Mouse (Mus musculus) embryonic facial prominence, embryonic 11.5 days (tissue): ENCODE data around the gene Gm28048. TPM values are rescaled to one million over a fixed set of nuclear protein-coding genes. Genes with fewer than 3 reads are reported as not detected.

Experiments used
- ATAC-seq: fragments of 200-750 bp; cut with Nextera tagmentation; replicated peaks from 2 replicates; pipeline ENCODE4 v1.8.0; 2017; ENCODE audit warnings: low read depth; ENCODE audit not compliant: insufficient number of reproducible peaks, low FRiP score, low TSS enrichment
- DNase-seq: peaks from one replicate; pipeline ENCODE4 v3.0.0-alpha.2; 2015; ENCODE audit warnings: low spot score
- H3K27ac ChIP-seq: fragments of 300-500 bp; sonication (generic); replicated peaks from 2 replicates; pipeline ENCODE4 v1.5.1; 2014; ENCODE audit warnings: mild to moderate bottlenecking, low read depth, low read length, control low read depth
- H3K27me3 ChIP-seq: fragments of 300-500 bp; sonication (generic); 2 replicates; pipeline ENCODE4 v1.6.1; 2014; ENCODE audit warnings: mild to moderate bottlenecking, low read length, moderate library complexity, mixed read lengths; ENCODE audit not compliant: control insufficient read depth, insufficient read depth
- H3K36me3 ChIP-seq: fragments of 300-500 bp; sonication (generic); replicated peaks from 2 replicates; pipeline ENCODE4 v1.6.1; 2014; ENCODE audit warnings: low read depth, mild to moderate bottlenecking, low read length, moderate library complexity, mixed read lengths; ENCODE audit not compliant: control insufficient read depth, insufficient read depth
- H3K4me1 ChIP-seq: fragments of 300-500 bp; sonication (generic); 2 replicates; pipeline ENCODE4 v1.6.1; 2014; ENCODE audit warnings: low read length, mixed read lengths; ENCODE audit not compliant: control insufficient read depth, insufficient read depth
- H3K4me2 ChIP-seq: fragments of 300-500 bp; sonication (generic); 2 replicates; pipeline ENCODE4 v1.6.1; 2014; ENCODE audit warnings: low read depth, mild to moderate bottlenecking, control low read depth, low read length, moderate library complexity
- H3K4me3 ChIP-seq: fragments of 300-500 bp; sonication (generic); 2 replicates; pipeline ENCODE4 v1.5.1; 2014; ENCODE audit warnings: low read depth, low read length, control low read depth
- H3K9ac ChIP-seq: fragments of 300-500 bp; sonication (generic); replicated peaks from 2 replicates; pipeline ENCODE4 v1.6.1; 2014; ENCODE audit warnings: mild to moderate bottlenecking, control low read depth, low read length
- H3K9me3 ChIP-seq: fragments of 300-500 bp; sonication (generic); replicated peaks from 2 replicates; pipeline ENCODE4 v1.6.1; 2016; ENCODE audit warnings: mild to moderate bottlenecking, low read length, inconsistent platforms, mixed read lengths; ENCODE audit not compliant: control insufficient read depth
- WGBS: fragments of 180-500 bp; shearing (Covaris S2); extraction: QIAGEN DNeasy Blood & Tissue Kit; methylation state at CpG from one replicate; pipeline ENCODE4 v1.1.7; 2014; 5-methylcytosine and 5-hydroxymethylcytosine counted together
- polyA plus RNA-seq: library from polyadenylated mRNA; unstranded; fragments of >200 nt; fragmentation: Nextera tagmentation; extraction: Ambion mirVana; gene quantifications from 2 replicates; pipeline ENCODE4 v1.2.1, GENCODE M21; 2014

The Gm28048 gene
- polyA plus RNA-seq, 1 experiment from 2014 or later: 9.5 TPM

GRCm38 (mm10) chr11:22911831-22912230 lies 70.1 kb downstream of the Gm28048 start:
- ATAC-seq: no peak
- H3K9me3 ChIP-seq: no peaks in the 10 kb centered on the region
- no peak overlapping the region for H3K9ac ChIP-seq
- no peak overlapping the region for H3K4me3 ChIP-seq
- H3K27me3 ChIP-seq: no peaks in the 10 kb centered on the region
- H3K27ac ChIP-seq: no peak overlapping the region
- no peaks in the 10 kb centered on the region for H3K4me1 ChIP-seq
- no peak for DNase-seq
- H3K36me3 ChIP-seq: no peaks in the 10 kb centered on the region
- no peak overlapping the region for H3K4me2 ChIP-seq
- WGBS: 94% methylated on average over 7 of the region's 7 CpGs

- H3K27me3 ChIP-seq: no peaks in the 10 kb centered on the region
- no peaks in the 10 kb centered on the region for H3K9me3 ChIP-seq
- H3K27ac ChIP-seq: no peak overlapping the region
- no peaks in the 10 kb centered on the region for H3K36me3 ChIP-seq
- no peak overlapping the region for H3K4me3 ChIP-seq
- H3K4me1 ChIP-seq: no peaks in the 10 kb centered on the region
- no peak overlapping the region for H3K9ac ChIP-seq
- DNase-seq (no peak), ATAC-seq (no peak)
- no peak overlapping the region for H3K4me2 ChIP-seq
Measured at GRCm38 (mm10) chr11:22906453-22906865, 75.4 kb downstream of the Gm28048 start.

- Histone ChIP-seq H3K9ac (no peak overlapping the region), H3K4me3 (no peak overlapping the region), H3K36me3 (no peaks in the 10 kb centered on the region; the same call in 1 of the 2 replicates), H3K4me2 (no peak overlapping the region), H3K27me3 (no peaks in the 10 kb centered on the region), H3K27ac (no peak overlapping the region), H3K4me1 (no peaks in the 10 kb centered on the region), H3K9me3 (no peaks in the 10 kb centered on the region)
- DNase-seq (no peak), ATAC-seq (no peak)
- 83% methylated on average over 2 of the region's 2 CpGs for WGBS
Measured at GRCm38 (mm10) chr11:22902923-22903322, 79.0 kb downstream of the Gm28048 start.

- no peak for ATAC-seq
Measured at GRCm38 (mm10) chr11:22900041-22900440, 81.8 kb downstream of the Gm28048 start.

GRCm38 (mm10) chr11:22897642-22898041 lies 84.2 kb downstream of the Gm28048 start:
- no peak for ATAC-seq
- Histone ChIP-seq H3K36me3 (no peaks in the 10 kb centered on the region; the same call in 1 of the 2 replicates), H3K27ac (no peak overlapping the region), H3K9me3 (no peaks in the 10 kb centered on the region), H3K4me1 (no peaks in the 10 kb centered on the region), H3K4me2 (no peak overlapping the region), H3K4me3 (no peak overlapping the region), H3K27me3 (no peaks in the 10 kb centered on the region), H3K9ac (no peak overlapping the region)
- 89% methylated on average over 4 of the region's 4 CpGs for WGBS
- DNase-seq: no peak

More at GRCm38 (mm10) chr11:22900041-22900440, 81.8 kb downstream of the Gm28048 start:
- no peak for DNase-seq
- Histone ChIP-seq H3K9me3 (no peaks in the 10 kb centered on the region), H3K9ac (no peak overlapping the region), H3K36me3 (no peaks in the 10 kb centered on the region; the same call in 1 of the 2 replicates), H3K4me2 (no peak overlapping the region), H3K27me3 (no peaks in the 10 kb centered on the region), H3K4me1 (no peaks in the 10 kb centered on the region), H3K27ac (no peak overlapping the region), H3K4me3 (no peak overlapping the region)
- WGBS: 85% methylated on average over 3 of the region's 3 CpGs

- no peaks in the 10 kb centered on the region for H3K4me1 ChIP-seq
- no peak overlapping the region for H3K4me3 ChIP-seq
- 90% methylated on average over 4 of the region's 4 CpGs for WGBS
- DNase-seq (no peak), ATAC-seq (no peak)
- H3K36me3 ChIP-seq: no peaks in the 10 kb centered on the region; the same call in 1 of the 2 replicates
- H3K4me2 ChIP-seq: no peak overlapping the region
- no peak overlapping the region for H3K9ac ChIP-seq
- H3K27ac ChIP-seq: no peak overlapping the region
- H3K27me3 ChIP-seq: no peaks in the 10 kb centered on the region
- H3K9me3 ChIP-seq: no peaks in the 10 kb centered on the region
Measured at GRCm38 (mm10) chr11:22897127-22897526, 84.8 kb downstream of the Gm28048 start.

GRCm38 (mm10) chr11:22893075-22893474 lies 88.8 kb downstream of the Gm28048 start:
- Histone ChIP-seq H3K4me2 (no peak overlapping the region), H3K9me3 (no peaks in the 10 kb centered on the region), H3K9ac (no peak overlapping the region), H3K4me1 (no peaks in the 10 kb centered on the region), H3K27me3 (no peaks in the 10 kb centered on the region), H3K27ac (no peak overlapping the region), H3K4me3 (no peak overlapping the region), H3K36me3 (no peaks in the 10 kb centered on the region)
- ATAC-seq: no peak
- WGBS: 59% methylated on average over 3 of the region's 3 CpGs
- no peak for DNase-seq

GRCm38 (mm10) chr11:22892466-22892865 lies 89.4 kb downstream of the Gm28048 start:
- no peaks in the 10 kb centered on the region for H3K4me1 ChIP-seq
- ATAC-seq (no peak), DNase-seq (no peak)
- H3K4me3 ChIP-seq: no peak overlapping the region
- H3K4me2 ChIP-seq: no peak overlapping the region
- H3K9ac ChIP-seq: no peak overlapping the region
- no peaks in the 10 kb centered on the region for H3K9me3 ChIP-seq
- WGBS: 71% methylated on average over 6 of the region's 6 CpGs
- H3K36me3 ChIP-seq: no peaks in the 10 kb centered on the region
- H3K27me3 ChIP-seq: no peaks in the 10 kb centered on the region
- no peak overlapping the region for H3K27ac ChIP-seq
